Mouse (Mus musculus) G1E (cell line): ENCODE data around the gene Supt5. TPM values are rescaled to one million over a fixed set of nuclear protein-coding genes. Genes with fewer than 3 reads are reported as not detected.
A peak's percentile ranks its signal among the peaks of the same experiment; 100 is the strongest.

Experiments
- ATAC-seq: 2 replicates; pipeline ENCODE4 v1.8.0; 2016; ENCODE audit warnings: mild to moderate bottlenecking; ENCODE audit not compliant: insufficient number of reproducible peaks, poor library complexity, low FRiP score, severe bottlenecking; ENCODE audit errors: extremely low read depth
- DNase-seq: peaks from one replicate; pipeline ENCODE4 v3.0.0; 2012; ENCODE audit warnings: low spot score
- H3K27me3 ChIP-seq: 2 replicates; pipeline ENCODE4 v1.6.1; 2012; ENCODE audit warnings: mild to moderate bottlenecking, low read length, inconsistent platforms; ENCODE audit not compliant: insufficient read depth
- H3K36me3 ChIP-seq: replicated peaks from 2 replicates; pipeline ENCODE3; 2012; ENCODE audit warnings: mild to moderate bottlenecking, inconsistent platforms
- H3K4me1 ChIP-seq: 2 replicates; pipeline ENCODE4 v1.6.1; 2012; ENCODE audit warnings: low read depth, low read length, inconsistent platforms, mixed read lengths; ENCODE audit not compliant: insufficient read depth
- H3K4me3 ChIP-seq: 2 replicates; pipeline ENCODE4 v1.5.1; 2012; ENCODE audit warnings: low read depth, mild to moderate bottlenecking, inconsistent platforms, low read length, moderate library complexity, mixed read lengths
- H3K9me3 ChIP-seq: replicated peaks from 2 replicates; pipeline ENCODE4 v1.6.1; 2012; ENCODE audit warnings: inconsistent platforms
- CTCF ChIP-seq: IDR thresholded peaks from 2 replicates; pipeline ENCODE4 v1.5.1; 2012; ENCODE audit warnings: low read depth, low read length, inconsistent platforms, mixed read lengths
- GATA1 ChIP-seq: IDR thresholded peaks from 2 replicates; pipeline ENCODE4 v1.6.1; 2012; ENCODE audit warnings: borderline replicate concordance, low read length, inconsistent platforms, mixed read lengths
- GATA2 ChIP-seq: IDR thresholded peaks from 2 replicates; pipeline ENCODE4 v1.6.1; 2012; ENCODE audit warnings: low read depth, low read length, inconsistent platforms, borderline replicate concordance
- POLR2AphosphoS5 ChIP-seq: IDR thresholded peaks from 2 replicates; pipeline ENCODE4 v1.6.1; 2012; ENCODE audit warnings: low read depth, low read length, inconsistent platforms; ENCODE audit not compliant: insufficient replicate concordance
- TAL1 ChIP-seq: conservative IDR thresholded peaks from 2 replicates; pipeline ENCODE4 v1.6.1; 2012; ENCODE audit warnings: low read depth, low read length, inconsistent platforms, mixed read lengths
- polyA plus RNA-seq: library from polyadenylated mRNA; stranded (reverse); fragments of >175 nt; gene quantifications from 2 replicates; pipeline ENCODE4 v1.2.3, GENCODE M21; 2012
- total RNA-seq, 2 experiments: library from RNA; stranded (forward) in 1 of 2; stranded (reverse) in 1 of 2; fragments of 200-1000 nt in 1 of 2; fragments of >200 nt in 1 of 2; fragmentation: Nextera tagmentation in 1 of 2; gene quantifications; 2 replicates each; pipeline ENCODE4 v1.2.3; 2014 to 2017

The Supt5 gene
- total and polyA plus RNA-seq, 3 experiments, result 65.6 to 148 (median 80.5) TPM

- peaks cover 66% of the 10 kb centered on the region for H3K27me3 ChIP-seq
- DNase-seq, result no peak
- TF ChIP-seq GATA1, result no peak
- no peak for TF ChIP-seq POLR2AphosphoS5
- no peak for TF ChIP-seq GATA2
- no peak for TF ChIP-seq TAL1
- TF ChIP-seq CTCF, result no peak
- no peaks in the 10 kb centered on the region for H3K36me3 ChIP-seq
- H3K4me1 ChIP-seq, result peaks cover 12% of the 10 kb centered on the region
- no peak overlapping the region for H3K4me3 ChIP-seq
- peaks cover 14% of the 10 kb centered on the region for H3K9me3 ChIP-seq
- ATAC-seq, result no peak
Observed at GRCm38 (mm10) chr7:28290165-28290564, 48.4 kb downstream of the Supt5 start.

GRCm38 (mm10) chr7:28280630-28281029, 57.9 kb downstream of the Supt5 start:
- no peak overlapping the region for H3K4me3 ChIP-seq
- peaks cover 16% of the 10 kb centered on the region for H3K4me1 ChIP-seq
- TF ChIP-seq GATA1 (no peak), TAL1 (no peak), POLR2AphosphoS5 (no peak), GATA2 (no peak), CTCF (no peak)
- ATAC-seq (no peak), DNase-seq (no peak)
- H3K27me3 ChIP-seq, result peaks cover 8% of the 10 kb centered on the region
- H3K36me3 ChIP-seq, result peaks cover 7% of the 10 kb centered on the region
- no peaks in the 10 kb centered on the region for H3K9me3 ChIP-seq

GRCm38 (mm10) chr7:28278279-28278652, 60.3 kb downstream of the Supt5 start:
- TF ChIP-seq GATA2 (no peak), POLR2AphosphoS5 (no peak), GATA1 (no peak), TAL1 (no peak), CTCF (no peak)
- DNase-seq (no peak), ATAC-seq (no peak)
- peak overlapping the region; percentile 81 for H3K4me3 ChIP-seq
- H3K4me1 ChIP-seq, result peaks cover 16% of the 10 kb centered on the region
- no peaks in the 10 kb centered on the region for H3K9me3 ChIP-seq
- peaks cover 11% of the 10 kb centered on the region for H3K36me3 ChIP-seq
- H3K27me3 ChIP-seq, result peaks cover 5% of the 10 kb centered on the region

GRCm38 (mm10) chr7:28277615-28278278, 60.8 kb downstream of the Supt5 start, which contains the start of gene Eid2b:
Gene Eid2b, plus strand, starts transcription at chr7:28277739.
- peak within 1 kb of the TSS; percentile 81 for H3K4me3 ChIP-seq
- peaks cover 16% of the 10 kb centered on the region for H3K4me1 ChIP-seq
- H3K36me3 ChIP-seq, result peaks cover 17% of the 10 kb centered on the region
- ATAC-seq (peak; percentile 60; the same call in 1 of the 2 replicates), DNase-seq (peak; percentile 94)
- TF ChIP-seq POLR2AphosphoS5, result no peak
- TF ChIP-seq CTCF, result peak; percentile 79
- H3K27me3 ChIP-seq, result peaks cover 5% of the 10 kb centered on the region
- no peaks in the 10 kb centered on the region for H3K9me3 ChIP-seq

GRCm38 (mm10) chr7:28277237-28277614, 61.3 kb downstream of the Supt5 start:
- Histone ChIP-seq H3K9me3 (no peaks in the 10 kb centered on the region), H3K36me3 (peaks cover 22% of the 10 kb centered on the region), H3K4me1 (peaks cover 16% of the 10 kb centered on the region), H3K4me3 (peak overlapping the region; percentile 81; the same call in 1 of the 2 replicates), H3K27me3 (peaks cover 5% of the 10 kb centered on the region)
- TF ChIP-seq GATA2, result no peak
- no peak for TF ChIP-seq POLR2AphosphoS5
- no peak for TF ChIP-seq CTCF
- TF ChIP-seq TAL1, result no peak
- no peak for TF ChIP-seq GATA1
- ATAC-seq, result no peak
- no peak for DNase-seq

GRCm38 (mm10) chr7:28271761-28272160, 66.8 kb downstream of the Supt5 start:
- Histone ChIP-seq H3K4me1 (peaks cover 3% of the 10 kb centered on the region; the same call in 1 of the 2 replicates), H3K36me3 (peaks cover 31% of the 10 kb centered on the region), H3K9me3 (no peaks in the 10 kb centered on the region; the same call in 1 of the 2 replicates), H3K4me3 (no peak overlapping the region), H3K27me3 (peaks cover 7% of the 10 kb centered on the region)
- TF ChIP-seq CTCF (0 out of 2 replicates have a peak, but pooled peaks have one; percentile 18), GATA2 (no peak)
- ATAC-seq (no peak), DNase-seq (no peak)
